Mouse (Mus musculus) lung, postnatal 4 days (tissue): Measurements from ENCODE around the gene Echdc2.
"Not testable (repeated sequence)": the region's sequence is repeated elsewhere in the genome, so short reads cannot be mapped to it uniquely, and the experiment has no call there.

Source experiments
- DNase-seq, 2 experiments: peaks; one replicate each; pipeline ENCODE4 v3.0.0; 2021

Echdc2 gene

DNA sequence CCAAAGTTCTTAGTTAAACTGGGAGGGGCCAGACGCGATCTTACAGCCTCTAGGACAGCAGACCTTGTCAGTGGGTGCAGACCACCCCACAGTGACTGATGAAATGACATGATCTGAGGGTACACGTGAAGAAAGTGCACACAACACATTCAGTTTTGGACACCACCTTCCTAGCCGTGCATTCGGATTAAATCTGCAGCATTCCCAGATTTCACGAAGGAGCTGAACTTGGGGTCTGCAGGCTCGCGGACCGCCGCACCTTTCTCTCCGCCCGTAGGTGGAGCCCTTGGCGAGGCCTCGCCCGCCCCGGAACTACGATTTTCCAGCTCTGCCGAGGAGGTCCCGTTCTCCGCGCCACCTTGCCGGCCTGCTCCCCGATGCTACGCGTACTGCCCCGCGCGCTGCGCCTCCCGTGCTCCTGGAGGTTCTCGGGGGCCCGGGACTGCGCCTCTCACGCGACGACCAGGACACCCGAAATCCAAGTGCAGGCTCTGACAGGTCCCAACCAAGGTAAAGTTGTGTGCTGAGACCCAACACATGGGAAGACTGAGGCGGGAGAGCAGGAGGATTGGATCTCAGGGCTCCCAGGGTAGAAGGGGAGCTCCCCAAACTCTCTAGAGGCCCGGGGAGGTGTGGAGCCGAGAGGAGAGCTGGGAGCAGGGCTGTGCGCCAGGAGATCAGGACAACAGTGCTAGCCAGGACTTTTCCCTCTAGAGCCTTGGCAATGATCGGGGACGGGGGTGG is at the start of gene Echdc2:
Gene Echdc2, plus strand, starts transcription at position 286 of the 744 bp plus-strand sequence.
- peak; percentile 41 to 56 for DNase-seq

GRCm38 (mm10) chr4:108116466-108116865 is 48.8 kb upstream of the Echdc2 start:
- DNase-seq, result no peak

DNA sequence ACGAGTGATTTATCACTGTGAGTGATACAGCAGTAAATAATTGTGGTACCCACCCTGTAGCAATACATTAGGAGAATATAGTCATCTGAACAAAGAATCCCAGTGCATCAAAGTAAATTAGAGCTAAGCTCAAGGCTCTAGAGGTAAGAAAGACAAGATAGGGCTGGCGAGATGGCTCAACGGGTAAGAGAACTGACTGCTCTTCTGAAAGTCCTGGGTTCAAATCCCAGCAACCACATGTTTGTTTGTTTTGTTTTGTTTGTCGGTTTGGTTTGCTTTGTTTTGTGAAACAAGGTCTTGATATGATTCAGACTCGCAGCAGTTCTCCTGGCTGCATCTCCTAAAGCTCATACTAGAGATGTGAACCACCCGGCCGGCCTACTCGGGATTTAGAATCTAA is 47.7 kb upstream of the Echdc2 start:
- no peak for DNase-seq

DNA sequence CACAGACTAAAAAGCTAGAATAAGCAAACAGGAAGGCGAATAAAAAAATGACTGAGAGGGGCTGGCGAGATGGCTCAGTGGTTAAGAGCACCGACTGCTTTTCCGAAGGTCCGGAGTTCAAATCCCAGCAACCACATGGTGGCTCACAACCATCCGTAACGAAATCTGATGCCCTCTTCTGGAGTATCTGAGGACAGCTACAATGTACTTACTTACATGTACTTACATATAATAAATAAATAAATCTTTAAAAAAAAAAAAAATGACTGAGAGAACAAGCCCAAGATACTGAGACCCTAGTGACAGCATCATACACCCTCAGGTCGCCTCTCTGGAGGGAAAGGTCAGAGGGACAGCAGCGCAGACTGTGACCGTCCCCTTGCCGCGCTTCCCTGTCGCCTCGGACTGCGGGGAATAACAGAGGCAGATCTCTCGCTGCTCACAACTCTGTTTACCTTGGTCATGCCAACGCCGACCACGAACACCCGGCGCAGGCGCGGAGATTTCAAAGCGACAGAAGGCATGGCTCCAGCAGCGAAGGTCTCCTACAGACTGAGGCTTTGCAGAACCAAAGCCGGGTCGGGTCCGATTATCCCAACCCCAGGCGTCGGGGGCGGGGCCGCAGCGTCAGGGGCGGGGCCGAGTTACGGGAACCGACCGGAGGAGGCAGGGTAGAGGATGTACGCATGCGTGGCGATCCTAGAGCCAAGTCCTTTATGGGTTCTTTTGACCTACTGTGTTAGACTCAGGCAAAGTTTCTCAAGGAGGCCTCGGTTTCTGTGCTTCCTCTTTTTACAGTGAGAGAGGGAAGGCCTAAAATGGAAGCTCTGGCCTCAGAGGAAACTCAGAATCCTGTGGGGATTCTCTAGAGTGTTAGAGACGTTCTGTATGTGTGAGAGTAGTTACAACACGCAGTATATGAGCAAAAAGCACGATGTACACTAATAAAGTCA is 47.0 kb upstream of the Echdc2 start:
- DNase-seq, result peak; percentile 94 to 95

DNA sequence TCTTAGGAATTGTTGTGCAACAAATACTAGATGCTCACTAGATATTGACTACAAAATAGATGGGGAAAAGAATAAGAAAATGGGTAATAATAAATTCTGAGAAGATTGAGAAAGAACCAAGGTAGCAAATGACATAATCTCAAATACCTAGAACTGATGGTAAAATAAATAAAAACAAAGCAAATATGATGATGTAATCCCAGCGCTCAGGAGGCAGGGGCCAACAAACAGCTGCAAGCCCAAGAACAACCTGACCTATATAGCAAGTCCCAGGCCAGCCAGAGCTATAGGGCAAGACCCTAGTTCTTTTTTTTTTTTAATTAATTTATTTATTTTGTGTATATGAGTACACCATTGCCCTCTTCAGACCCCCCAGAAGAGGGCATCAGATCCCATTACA is 41.1 kb upstream of the Echdc2 start:
- no peak for DNase-seq

GRCm38 (mm10) chr4:108126260-108126659 is 39.0 kb upstream of the Echdc2 start:
- no peak for DNase-seq

- no peak for DNase-seq
Observed at GRCm38 (mm10) chr4:108127516-108127915, 37.7 kb upstream of the Echdc2 start.

DNA sequence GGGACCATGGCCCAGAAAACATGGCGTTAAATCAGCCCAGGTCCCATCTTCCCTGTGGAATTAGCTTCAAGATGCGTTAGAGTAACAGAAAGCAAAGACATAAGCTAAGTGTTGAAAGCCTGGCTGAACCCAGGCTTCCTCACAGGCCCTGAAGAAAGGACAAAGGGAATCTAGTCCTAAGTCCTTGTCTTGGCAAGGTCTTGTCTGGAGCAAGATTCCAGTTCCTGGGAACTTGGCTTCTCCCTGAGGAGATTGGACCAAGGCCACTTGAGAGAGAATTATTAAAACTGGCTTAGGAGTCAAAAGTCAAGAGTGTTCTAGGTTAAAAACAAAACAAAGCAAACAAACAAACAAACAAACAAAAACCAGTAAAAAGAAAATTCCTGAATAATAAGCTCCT is 36.9 kb upstream of the Echdc2 start:
- DNase-seq, result no peak

DNA sequence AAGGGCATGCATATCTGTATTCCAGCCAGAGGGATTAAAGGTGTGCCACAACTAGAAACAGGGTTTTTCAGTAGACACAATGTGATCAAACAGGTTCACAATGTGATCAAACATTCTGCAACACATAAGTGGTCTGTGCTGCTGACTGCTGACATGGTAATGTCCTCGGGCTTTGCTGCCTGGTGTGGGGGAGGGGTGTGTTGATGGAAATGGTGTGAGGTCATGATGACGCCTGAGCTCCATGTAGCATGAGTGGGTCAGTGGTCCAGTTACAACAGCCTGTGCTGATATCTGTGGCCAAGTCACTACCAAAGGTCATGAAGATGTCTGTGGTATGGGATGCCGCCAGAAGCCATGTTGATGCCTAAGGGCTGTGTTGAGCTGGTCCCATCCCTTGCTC is 34.8 kb upstream of the Echdc2 start:
- DNase-seq, result no peak

GRCm38 (mm10) chr4:108136938-108137337 is 28.3 kb upstream of the Echdc2 start:
- no peak for DNase-seq

GRCm38 (mm10) chr4:108143178-108143577 is 22.1 kb upstream of the Echdc2 start:
- not testable (repeated sequence) for DNase-seq

DNA sequence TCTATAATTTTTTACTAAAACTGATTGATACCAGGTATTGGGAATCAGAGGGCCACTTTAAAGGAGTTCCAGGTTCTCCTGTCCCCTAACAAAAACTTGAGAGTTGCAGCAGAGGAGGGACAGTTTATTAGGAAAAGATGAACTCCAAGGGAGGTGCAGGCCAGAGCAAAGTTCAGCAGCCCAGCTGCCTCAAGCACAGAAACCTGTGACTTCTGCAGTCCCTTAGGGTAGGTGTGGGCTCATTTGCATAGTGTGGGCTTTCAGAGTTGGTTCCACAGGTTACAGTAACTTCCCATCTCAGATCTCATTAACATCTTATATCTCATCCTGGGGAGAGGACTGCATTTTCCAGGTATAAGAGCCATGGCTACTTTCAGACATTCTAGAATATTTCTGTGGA is 21.5 kb upstream of the Echdc2 start:
- no peak for DNase-seq

- DNase-seq, result no peak
Observed at GRCm38 (mm10) chr4:108144880-108145279, 20.4 kb upstream of the Echdc2 start, which contains the start of gene Scp2. TSS of gene Scp2 (minus strand) at chr4:108144998.

GRCm38 (mm10) chr4:108145554-108145953 is 19.7 kb upstream of the Echdc2 start:
- DNase-seq, result not testable (repeated sequence)

- not testable (repeated sequence) for DNase-seq
Observed at GRCm38 (mm10) chr4:108155141-108155540, 10.1 kb upstream of the Echdc2 start.

GRCm38 (mm10) chr4:108161936-108162335 is 3.3 kb upstream of the Echdc2 start:
- DNase-seq, result no peak

DNA sequence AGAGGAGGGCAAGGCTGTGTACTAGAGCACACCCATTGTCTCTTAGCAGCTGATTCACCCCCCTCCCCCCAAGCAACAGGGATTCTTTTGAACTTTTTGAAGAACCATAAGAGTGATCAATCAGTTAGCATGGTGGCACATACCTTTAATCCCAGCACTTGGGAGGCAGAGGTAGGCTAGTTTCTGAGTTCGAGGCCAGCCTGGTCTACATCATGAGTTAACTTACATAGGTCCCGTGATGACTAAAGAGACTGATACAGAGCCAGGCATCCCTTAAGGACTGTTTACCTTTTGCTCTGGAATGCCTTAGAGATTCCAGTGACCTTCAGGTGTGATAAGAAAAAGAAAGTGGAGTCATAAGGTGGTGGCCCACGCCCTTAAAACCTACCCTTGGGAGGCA is 1.9 kb upstream of the Echdc2 start:
- DNase-seq, result no peak

- DNase-seq, result no peak
Observed at GRCm38 (mm10) chr4:108166874-108167273, 1.6 kb downstream of the Echdc2 start.

DNA sequence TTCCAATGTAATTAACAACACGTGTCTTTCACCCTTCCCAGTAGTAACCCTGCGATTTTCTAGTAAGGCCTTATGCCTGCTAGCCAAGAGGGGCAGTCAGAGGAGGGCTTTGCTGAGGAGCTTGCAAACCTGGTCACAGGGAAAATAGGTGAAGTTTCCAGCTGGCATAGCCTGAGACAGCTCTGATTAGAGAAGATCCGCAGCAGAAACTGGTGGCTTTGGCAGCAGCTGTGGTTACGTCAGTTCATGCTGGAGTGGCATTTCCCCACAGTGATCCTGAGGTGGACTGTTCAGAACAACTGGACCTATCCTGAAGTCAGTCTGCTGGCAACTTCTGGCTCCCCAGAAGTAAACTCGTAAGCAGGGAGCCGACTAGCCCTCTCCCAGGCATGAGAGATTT is 2.8 kb downstream of the Echdc2 start:
- no peak for DNase-seq

DNA sequence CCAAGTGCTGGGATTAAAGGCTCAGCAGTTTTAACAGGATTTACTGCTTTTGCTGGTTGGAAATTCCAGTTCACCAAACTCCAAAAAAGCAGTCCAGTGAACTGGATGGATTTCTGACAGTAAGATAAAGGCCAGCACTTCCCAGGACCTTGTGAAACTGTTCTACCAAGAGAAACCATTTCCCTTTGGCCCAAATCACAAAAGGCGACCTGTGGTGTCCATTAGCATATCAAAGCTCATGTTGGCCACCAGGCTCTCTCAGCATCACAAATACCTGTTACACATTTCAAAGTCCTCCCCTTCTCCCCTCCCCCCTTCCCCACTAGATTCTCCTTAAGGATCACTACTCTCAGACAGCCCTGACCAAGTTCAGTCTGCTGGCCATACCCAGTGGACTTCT is 17.0 kb downstream of the Echdc2 start:
- DNase-seq, result no peak

- no peak for DNase-seq
Observed at GRCm38 (mm10) chr4:108192821-108193323, 27.6 kb downstream of the Echdc2 start.

GRCm38 (mm10) chr4:108196277-108196855 is 31.1 kb downstream of the Echdc2 start:
- no peak for DNase-seq

- DNase-seq, result no peak
Observed at GRCm38 (mm10) chr4:108199236-108199635, 34.0 kb downstream of the Echdc2 start.
